Mouse (Mus musculus): ENCODE measurements around the gene Arhgef19. TPM values are rescaled to one million over a fixed set of nuclear protein-coding genes. Genes with fewer than 3 reads are reported as not detected.
A peak's percentile ranks its signal among the peaks of the same experiment; 100 is the strongest.

Arhgef19 gene
- polyA plus RNA-seq, 1 experiment from 2014 or later = 2.6 TPM

DNA sequence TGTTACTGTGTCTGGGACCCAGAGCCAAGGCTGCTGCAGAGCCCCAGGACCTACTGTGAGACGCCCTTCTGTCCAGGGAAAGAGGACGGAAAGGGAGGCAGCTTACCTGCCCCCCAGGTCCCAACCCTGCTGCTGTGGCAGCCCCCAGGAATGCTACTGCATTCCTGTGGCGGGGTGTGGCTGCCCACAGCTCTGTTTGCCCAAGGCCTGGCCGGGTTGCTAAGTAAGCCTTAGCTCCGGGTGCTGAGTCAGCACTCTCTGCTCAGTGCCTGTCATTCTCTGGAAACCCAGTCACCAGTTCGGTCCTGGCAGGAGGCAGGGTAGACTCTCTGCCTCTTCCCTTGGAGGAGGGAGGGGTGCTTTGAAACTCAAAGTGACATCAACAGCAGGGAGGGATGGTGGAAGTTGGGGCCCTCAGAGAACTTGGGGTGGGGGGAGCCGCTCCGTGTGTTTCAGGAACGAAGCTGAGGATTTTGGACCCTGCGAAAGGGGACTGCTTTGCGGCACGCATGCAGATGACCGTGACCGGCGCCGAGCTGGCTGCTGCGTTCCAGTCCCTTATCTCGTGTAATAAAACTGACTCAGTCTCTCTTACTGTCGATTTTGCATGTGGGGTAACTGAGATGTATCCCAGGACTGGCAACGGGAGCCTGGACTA, 47.7 kb downstream of the Arhgef19 start:
- peak overlapping the region; percentile 60 for H3K9ac ChIP-seq
- 8% methylated on average over 20 of the region's 20 CpGs for WGBS
- H3K4me3 ChIP-seq = peak overlapping the region; percentile 10; the same call in 1 of the 2 replicates
- H3K27me3 ChIP-seq (replicated peaks) = peaks cover 33% of the 10 kb centered on the region
- no peaks in the 10 kb centered on the region for H3K9me3 ChIP-seq (replicated peaks)
- H3K27ac ChIP-seq (ENCODE audit: poor library complexity, severe bottlenecking) = no peak overlapping the region
- peak overlapping the region; percentile 60 for H3K4me2 ChIP-seq
- no peak for ATAC-seq (ENCODE audit: insufficient number of reproducible peaks, low FRiP score)
- H3K4me1 ChIP-seq (replicated peaks) = peaks cover 55% of the 10 kb centered on the region
- no peaks in the 10 kb centered on the region for H3K36me3 ChIP-seq

DNA sequence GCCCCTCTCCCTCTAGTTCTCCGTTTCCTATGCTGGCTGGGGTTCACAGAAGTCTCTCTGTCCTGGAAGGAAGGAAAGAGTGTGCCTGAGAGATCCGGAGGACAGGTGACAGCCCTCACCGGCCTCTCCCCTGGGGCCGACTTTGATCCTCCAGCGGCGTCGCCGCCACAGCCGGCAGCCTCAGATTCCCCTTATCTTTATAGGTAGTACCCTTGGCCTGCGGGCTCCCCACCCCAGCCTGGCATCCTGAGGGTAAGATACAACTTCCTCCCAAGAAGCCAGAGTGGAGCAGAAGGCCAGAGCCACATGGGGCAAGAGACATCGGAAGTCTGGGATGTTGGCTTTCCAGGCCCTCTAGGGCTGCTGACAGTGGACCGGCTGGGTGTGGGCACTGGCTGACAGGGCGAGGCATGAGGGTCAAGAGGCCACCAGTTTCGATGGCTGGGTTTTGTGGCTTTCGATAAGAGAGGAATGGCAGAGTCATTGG, 48.3 kb downstream of the Arhgef19 start:
- Histone ChIP-seq H3K4me2 (peak overlapping the region; percentile 60), H3K9ac (peak overlapping the region; percentile 60), H3K9me3 (replicated peaks) (no peaks in the 10 kb centered on the region), H3K27ac (ENCODE audit: poor library complexity, severe bottlenecking) (no peak overlapping the region), H3K4me1 (replicated peaks) (peaks cover 50% of the 10 kb centered on the region), H3K27me3 (replicated peaks) (peaks cover 39% of the 10 kb centered on the region), H3K36me3 (no peaks in the 10 kb centered on the region), H3K4me3 (peak overlapping the region; percentile 10; the same call in 1 of the 2 replicates)
- WGBS = 5% methylated on average over 15 of the region's 15 CpGs
- ATAC-seq (ENCODE audit: insufficient number of reproducible peaks, low FRiP score) = 0 out of 2 replicates have a peak, but pooled peaks have one; percentile 13

DNA sequence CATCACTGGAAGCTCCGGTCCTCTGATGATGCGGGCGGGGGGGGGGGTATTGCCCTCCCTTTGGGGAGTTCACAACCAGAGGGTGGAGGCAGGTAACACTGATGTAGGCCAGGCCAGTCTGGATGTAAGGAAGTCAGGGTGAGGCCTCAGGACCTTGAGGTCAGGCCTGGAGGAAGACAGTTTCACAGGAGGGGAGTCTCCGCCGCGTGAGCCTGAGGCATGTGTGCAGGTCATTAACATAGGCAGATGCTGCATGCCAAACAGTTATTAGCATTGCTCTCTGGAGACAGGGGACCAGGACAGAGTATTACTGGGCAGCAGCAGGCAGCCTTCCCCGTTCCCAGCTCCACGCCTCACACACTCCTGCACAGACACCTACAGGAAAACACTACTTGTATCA, 48.9 kb downstream of the Arhgef19 start:
- H3K4me1 ChIP-seq (replicated peaks) = peaks cover 51% of the 10 kb centered on the region

DNA sequence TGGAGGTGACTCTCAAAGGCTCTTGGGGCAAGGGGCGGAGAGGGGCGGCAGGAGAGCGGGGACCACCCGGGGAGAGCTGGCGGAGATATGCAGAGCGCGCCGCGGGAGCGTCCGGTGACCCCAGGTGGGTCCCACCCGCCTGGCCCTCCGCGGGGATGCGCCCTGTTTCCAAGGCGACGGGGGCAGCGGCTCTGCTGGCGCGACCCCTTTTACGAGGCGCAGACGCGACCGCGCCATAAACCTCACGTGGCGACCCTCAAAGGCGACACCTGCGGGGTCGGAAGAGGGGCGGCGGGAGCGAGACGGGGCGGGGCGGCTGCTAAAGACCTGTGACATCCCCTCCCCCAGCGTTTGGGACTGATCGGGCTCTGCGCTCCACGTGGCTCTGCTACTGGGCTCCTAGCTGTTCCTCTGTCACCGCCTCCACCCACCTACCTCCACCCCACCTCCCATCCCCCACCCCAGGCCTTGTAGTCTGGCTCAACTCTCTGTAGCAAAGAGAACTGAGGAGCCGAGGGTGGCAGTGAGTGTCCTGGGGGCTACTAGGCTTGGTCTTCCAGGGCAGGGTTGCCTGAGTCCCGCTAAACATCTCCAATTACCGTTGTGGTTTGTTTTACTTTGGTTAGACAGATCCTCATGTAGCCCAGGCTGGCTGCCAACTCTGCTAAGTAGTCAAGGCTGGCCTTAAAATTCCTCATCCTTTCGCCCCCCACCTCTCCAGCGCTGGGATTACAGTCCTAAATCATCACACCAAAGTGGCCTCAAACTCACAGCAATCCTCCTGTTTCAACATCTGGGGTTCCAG, 52.5 kb downstream of the Arhgef19 start:
- Histone ChIP-seq H3K36me3 (no peaks in the 10 kb centered on the region), H3K27me3 (replicated peaks) (peaks cover 51% of the 10 kb centered on the region), H3K9me3 (replicated peaks) (no peaks in the 10 kb centered on the region), H3K27ac (ENCODE audit: poor library complexity, severe bottlenecking) (no peak overlapping the region), H3K4me2 (peak overlapping the region; percentile 87), H3K4me3 (peak overlapping the region; percentile 45), H3K4me1 (replicated peaks) (peaks cover 52% of the 10 kb centered on the region), H3K9ac (peak overlapping the region; percentile 24)
- WGBS = 1% methylated on average over 47 of the region's 47 CpGs
- ATAC-seq (ENCODE audit: insufficient number of reproducible peaks, low FRiP score) = no peak

More for the DNA sequence above, 48.9 kb downstream of the Arhgef19 start:
- ATAC-seq (ENCODE audit: insufficient number of reproducible peaks, low FRiP score) = no peak
- WGBS = 48% methylated on average over 8 of the region's 8 CpGs
- Histone ChIP-seq H3K4me2 (no peak overlapping the region), H3K9ac (0 out of 2 replicates have a peak overlapping the region, but pooled peaks have one; percentile 11), H3K4me3 (no peak overlapping the region), H3K27me3 (replicated peaks) (peaks cover 44% of the 10 kb centered on the region), H3K27ac (ENCODE audit: poor library complexity, severe bottlenecking) (no peak overlapping the region), H3K9me3 (replicated peaks) (no peaks in the 10 kb centered on the region), H3K36me3 (no peaks in the 10 kb centered on the region)

DNA sequence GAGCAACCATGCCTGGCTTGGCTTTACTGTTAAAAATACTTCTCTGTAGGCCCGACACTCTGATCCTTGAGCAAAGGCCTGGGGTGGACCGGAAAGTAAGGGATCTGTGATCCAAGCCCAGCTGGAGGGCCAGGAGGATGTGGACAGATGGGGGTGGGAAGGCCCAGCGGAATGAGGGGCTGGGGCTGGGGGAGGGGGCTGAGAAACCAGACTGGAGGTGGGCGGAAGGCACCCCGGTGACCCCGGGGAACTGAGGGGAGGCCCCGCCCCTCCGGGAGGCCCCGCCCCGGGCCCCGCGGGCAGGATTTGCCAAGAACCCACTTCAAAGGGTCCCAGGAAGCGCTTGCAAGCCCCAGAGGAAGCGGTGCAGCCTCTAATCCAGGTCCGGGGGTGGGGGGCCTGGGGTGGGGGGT, 56.5 kb downstream of the Arhgef19 start:
- ATAC-seq (ENCODE audit: insufficient number of reproducible peaks, low FRiP score) = no peak
- Histone ChIP-seq H3K4me1 (replicated peaks) (peaks cover 39% of the 10 kb centered on the region), H3K36me3 (no peaks in the 10 kb centered on the region), H3K4me3 (peak overlapping the region; percentile 13; the same call in 1 of the 2 replicates), H3K27me3 (replicated peaks) (peaks cover 47% of the 10 kb centered on the region), H3K4me2 (peak overlapping the region; percentile 41), H3K27ac (ENCODE audit: poor library complexity, severe bottlenecking) (no peak overlapping the region), H3K9me3 (replicated peaks) (no peaks in the 10 kb centered on the region), H3K9ac (0 out of 2 replicates have a peak overlapping the region, but pooled peaks have one; percentile 36)
- WGBS = 6% methylated on average over 14 of the region's 15 CpGs

DNA sequence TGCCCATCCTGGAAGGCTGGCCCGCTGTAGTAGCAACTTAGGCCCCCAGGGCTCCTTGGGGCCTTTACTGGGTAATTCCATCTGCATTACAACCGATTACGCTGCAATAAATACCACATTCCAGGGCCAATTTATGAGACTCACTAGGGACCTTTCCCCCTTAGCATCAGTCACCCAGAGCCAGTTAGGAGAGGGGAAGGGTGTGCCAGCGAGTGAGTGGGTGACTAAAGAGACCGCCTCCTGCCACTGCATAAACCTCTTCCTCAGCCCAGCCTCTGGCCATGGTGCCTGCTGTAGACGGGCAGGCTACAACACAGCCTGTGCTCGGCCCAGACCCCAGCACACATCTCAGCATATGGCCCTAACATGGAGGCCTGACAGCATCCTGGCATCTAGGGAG, 58.6 kb downstream of the Arhgef19 start:
- no peak overlapping the region for H3K27ac ChIP-seq (ENCODE audit: poor library complexity, severe bottlenecking)
- 74% methylated on average over 7 of the region's 7 CpGs for WGBS
- no peaks in the 10 kb centered on the region for H3K9me3 ChIP-seq (replicated peaks)
- peaks cover 40% of the 10 kb centered on the region for H3K4me1 ChIP-seq (replicated peaks)
- no peak overlapping the region for H3K4me3 ChIP-seq
- no peaks in the 10 kb centered on the region for H3K36me3 ChIP-seq
- no peak overlapping the region for H3K4me2 ChIP-seq
- H3K9ac ChIP-seq = no peak overlapping the region
- H3K27me3 ChIP-seq (replicated peaks) = peaks cover 29% of the 10 kb centered on the region
- no peak for ATAC-seq (ENCODE audit: insufficient number of reproducible peaks, low FRiP score)

DNA sequence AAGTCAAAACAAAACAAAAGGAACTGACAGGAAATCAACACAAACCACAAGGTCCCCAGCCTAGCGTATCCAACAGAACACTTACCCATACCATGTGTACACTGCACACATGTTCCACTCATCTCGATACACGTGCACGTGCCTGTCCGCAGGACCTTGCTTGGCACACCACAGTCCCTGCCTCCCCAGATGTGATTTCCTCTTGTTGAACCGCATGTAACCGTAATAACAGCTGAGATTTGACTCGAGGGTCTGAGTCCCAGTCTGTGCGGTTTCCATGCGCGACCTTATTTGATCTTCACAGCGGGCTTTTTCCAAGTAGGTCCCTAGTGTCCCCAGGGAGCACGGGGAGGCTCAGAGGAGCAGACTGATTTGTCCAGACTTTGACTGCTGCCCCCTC, 60.1 kb downstream of the Arhgef19 start:
- Histone ChIP-seq H3K27me3 (replicated peaks) (peaks cover 23% of the 10 kb centered on the region), H3K4me2 (no peak overlapping the region), H3K9ac (no peak overlapping the region), H3K4me1 (replicated peaks) (peaks cover 41% of the 10 kb centered on the region), H3K27ac (ENCODE audit: poor library complexity, severe bottlenecking) (no peak overlapping the region), H3K36me3 (no peaks in the 10 kb centered on the region), H3K4me3 (no peak overlapping the region), H3K9me3 (replicated peaks) (no peaks in the 10 kb centered on the region)
- 66% methylated on average over 13 of the region's 13 CpGs for WGBS
- no peak for ATAC-seq (ENCODE audit: insufficient number of reproducible peaks, low FRiP score)

DNA sequence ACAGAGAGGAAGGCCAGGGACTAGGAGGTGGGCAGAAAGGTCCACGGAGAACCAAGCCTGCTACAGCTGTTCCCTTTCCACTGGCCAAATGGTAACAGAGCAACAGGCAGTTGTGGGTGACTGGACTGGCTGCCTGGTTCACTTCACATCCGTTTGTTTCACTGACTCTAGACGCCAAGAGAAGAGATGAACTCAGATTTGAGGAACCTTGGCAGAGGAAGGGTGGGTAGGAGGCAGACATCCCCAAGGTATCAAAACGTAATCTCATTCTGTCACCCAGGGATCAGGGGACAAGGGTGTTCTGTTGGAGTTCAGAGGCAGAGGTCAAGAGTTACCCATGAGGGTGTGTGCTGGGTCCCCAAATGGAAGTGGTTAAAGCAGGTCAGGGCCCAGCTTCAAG, 60.9 kb downstream of the Arhgef19 start:
- Histone ChIP-seq H3K4me2 (no peak overlapping the region), H3K27me3 (replicated peaks) (peaks cover 23% of the 10 kb centered on the region), H3K4me1 (replicated peaks) (peaks cover 46% of the 10 kb centered on the region), H3K9ac (no peak overlapping the region), H3K36me3 (no peaks in the 10 kb centered on the region), H3K4me3 (no peak overlapping the region), H3K9me3 (replicated peaks) (no peaks in the 10 kb centered on the region), H3K27ac (ENCODE audit: poor library complexity, severe bottlenecking) (no peak overlapping the region)
- ATAC-seq (ENCODE audit: insufficient number of reproducible peaks, low FRiP score) = no peak
- 56% methylated on average over 4 of the region's 4 CpGs for WGBS

DNA sequence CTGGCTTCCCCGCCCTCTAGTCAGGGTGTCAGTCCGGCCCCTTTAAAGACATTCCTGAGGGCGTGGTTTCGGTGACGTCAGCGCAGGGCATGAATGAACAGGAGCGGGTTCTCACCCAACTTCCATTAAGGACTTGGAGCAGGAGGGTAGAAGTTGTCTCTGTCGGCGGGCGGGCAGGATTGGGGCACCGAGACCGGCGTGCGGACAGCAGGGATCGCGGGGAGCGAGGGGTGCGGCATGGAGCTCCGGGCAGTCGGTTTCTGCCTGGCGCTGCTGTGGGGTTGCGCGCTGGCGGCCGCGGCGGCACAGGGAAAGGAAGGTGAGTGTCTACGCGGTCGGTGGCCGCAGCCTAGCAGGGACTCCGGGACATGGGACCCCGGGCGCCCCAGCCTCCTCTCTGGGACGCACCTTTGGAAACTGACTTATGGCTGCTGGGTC, 61.8 kb downstream of the Arhgef19 start, which contains the start of gene Epha2:
Epha2 (plus strand) TSS at position 125 of the 438 bp plus-strand sequence.
- under 1% methylated on average over 35 of the region's 35 CpGs for WGBS
- ATAC-seq (ENCODE audit: insufficient number of reproducible peaks, low FRiP score) = peak; percentile 74
- peaks cover 20% of the 10 kb centered on the region for H3K27me3 ChIP-seq (replicated peaks)
- peak within 1 kb of the TSS; percentile 64 for H3K27ac ChIP-seq (ENCODE audit: poor library complexity, severe bottlenecking)
- no peaks in the 10 kb centered on the region for H3K36me3 ChIP-seq
- peak within 1 kb of the TSS; percentile 83 for H3K4me3 ChIP-seq
- H3K4me2 ChIP-seq = peak within 1 kb of the TSS; percentile 95
- no peaks in the 10 kb centered on the region for H3K9me3 ChIP-seq (replicated peaks)
- H3K9ac ChIP-seq = peak within 1 kb of the TSS; percentile 93
- peaks cover 46% of the 10 kb centered on the region for H3K4me1 ChIP-seq (replicated peaks)

DNA sequence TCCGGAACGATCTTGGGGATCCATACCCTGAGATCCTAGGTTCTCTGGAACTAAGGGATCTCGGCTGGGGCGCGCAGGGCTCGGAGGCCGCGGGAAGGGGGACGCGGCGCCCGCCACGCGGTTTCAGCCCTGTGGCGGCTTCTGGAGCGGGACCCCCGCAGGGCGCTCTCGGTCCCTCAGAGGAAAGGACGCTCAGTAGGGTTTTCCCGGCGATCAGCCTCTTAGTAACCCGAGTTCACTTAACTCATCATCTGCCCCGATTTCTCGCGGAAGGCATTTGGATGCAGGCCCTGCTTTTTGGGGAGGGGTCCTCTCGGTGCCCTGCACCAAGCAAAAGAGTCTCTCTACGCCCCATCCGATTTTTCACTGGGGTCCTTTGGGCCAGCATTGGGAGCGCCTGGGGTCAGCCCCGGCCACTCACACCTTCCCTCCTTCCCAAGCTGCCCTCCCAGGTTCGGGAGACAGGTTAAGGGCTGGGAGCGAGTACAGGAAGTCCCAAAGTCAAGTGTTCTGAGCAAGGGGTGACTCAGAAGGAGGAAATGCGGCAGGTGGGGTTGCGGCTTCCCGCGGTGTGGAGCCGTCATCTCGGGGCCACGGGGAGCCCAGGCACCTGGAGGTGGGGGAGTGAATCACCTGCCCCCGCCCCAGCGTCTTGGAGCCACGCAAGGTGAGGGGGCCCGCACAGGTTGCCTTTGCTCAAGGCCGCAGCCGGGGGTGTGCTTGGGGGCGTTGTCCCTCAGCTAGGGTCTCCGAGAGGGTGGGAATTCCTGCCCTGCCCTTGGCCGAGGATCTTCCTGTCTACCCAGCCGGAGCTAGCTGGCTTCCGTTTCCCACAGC, 62.5 kb downstream of the Arhgef19 start:
- H3K9me3 ChIP-seq (replicated peaks) = no peaks in the 10 kb centered on the region
- H3K9ac ChIP-seq = peak overlapping the region; percentile 93
- H3K27me3 ChIP-seq (replicated peaks) = peaks cover 14% of the 10 kb centered on the region
- WGBS = under 1% methylated on average over 50 of the region's 51 CpGs
- H3K4me1 ChIP-seq (replicated peaks) = peaks cover 52% of the 10 kb centered on the region
- no peaks in the 10 kb centered on the region for H3K36me3 ChIP-seq
- peak overlapping the region; percentile 83 for H3K4me3 ChIP-seq
- no peak for ATAC-seq (ENCODE audit: insufficient number of reproducible peaks, low FRiP score)
- H3K4me2 ChIP-seq = peak overlapping the region; percentile 95
- H3K27ac ChIP-seq (ENCODE audit: poor library complexity, severe bottlenecking) = peak overlapping the region; percentile 64

All from heart, embryonic 12.5 days (tissue).